Mouse (Mus musculus) limb, embryonic 11.5 days (tissue): ENCODE data around the gene Sult2b1. TPM values are rescaled to one million over a fixed set of nuclear protein-coding genes. Genes with fewer than 3 reads are reported as not detected.
A peak's percentile ranks its signal among the peaks of the same experiment; 100 is the strongest.

Experiments used
- ATAC-seq: fragments of 200-750 bp; cut with Nextera tagmentation; 2 replicates; pipeline ENCODE4 v1.8.0; 2017; ENCODE audit warnings: low read depth; ENCODE audit not compliant: insufficient number of reproducible peaks, low FRiP score, low TSS enrichment
- DNase-seq: peaks from one replicate; pipeline ENCODE4 v3.0.0-alpha.2; 2015; ENCODE audit warnings: low spot score
- H3K27ac ChIP-seq: fragments of 300-500 bp; sonication (generic); replicated peaks from 2 replicates; pipeline ENCODE4 v1.5.1; 2014; ENCODE audit warnings: low read depth, mild to moderate bottlenecking, low read length
- H3K27me3 ChIP-seq: fragments of 300-500 bp; sonication (generic); 2 replicates; pipeline ENCODE4 v1.6.1; 2014; ENCODE audit warnings: mild to moderate bottlenecking, low read length, mixed read lengths; ENCODE audit not compliant: control insufficient read depth, insufficient read depth
- H3K36me3 ChIP-seq: fragments of 300-500 bp; sonication (generic); 2 replicates; pipeline ENCODE4 v1.6.1; 2014; ENCODE audit warnings: mild to moderate bottlenecking, low read length, moderate library complexity, mixed read lengths; ENCODE audit not compliant: control insufficient read depth, insufficient read depth
- H3K4me1 ChIP-seq: fragments of 300-500 bp; sonication (generic); 2 replicates; pipeline ENCODE4 v1.6.1; 2014; ENCODE audit warnings: low read length, mixed read lengths; ENCODE audit not compliant: control insufficient read depth, insufficient read depth
- H3K4me2 ChIP-seq: fragments of 300-500 bp; sonication (generic); 2 replicates; pipeline ENCODE4 v1.6.1; 2014; ENCODE audit warnings: low read depth, mild to moderate bottlenecking, moderate library complexity; ENCODE audit not compliant: severe bottlenecking
- H3K4me3 ChIP-seq: fragments of 300-500 bp; sonication (generic); 2 replicates; pipeline ENCODE4 v1.5.1; 2014; ENCODE audit warnings: low read depth, low read length
- H3K9ac ChIP-seq: fragments of 300-500 bp; sonication (generic); 2 replicates; pipeline ENCODE4 v1.6.1; 2014; ENCODE audit warnings: mild to moderate bottlenecking, low read length
- H3K9me3 ChIP-seq: fragments of 300-500 bp; sonication (generic); 2 replicates; pipeline ENCODE4 v1.6.1; 2016; ENCODE audit warnings: low read length; ENCODE audit not compliant: control insufficient read depth
- WGBS: fragments of 180-500 bp; shearing (Covaris S2); extraction: QIAGEN DNeasy Blood & Tissue Kit; methylation state at CpG from one replicate; pipeline ENCODE4 v1.1.7; 2014; 5-methylcytosine and 5-hydroxymethylcytosine counted together
- polyA plus RNA-seq: library from polyadenylated mRNA; unstranded; fragments of >200 nt; fragmentation: Nextera tagmentation; extraction: Ambion mirVana; gene quantifications from 2 replicates; pipeline ENCODE4 v1.2.1, GENCODE M21; 2014

Gene Sult2b1
- polyA plus RNA-seq, 1 experiment from 2014 or later: 3.2 TPM

DNA sequence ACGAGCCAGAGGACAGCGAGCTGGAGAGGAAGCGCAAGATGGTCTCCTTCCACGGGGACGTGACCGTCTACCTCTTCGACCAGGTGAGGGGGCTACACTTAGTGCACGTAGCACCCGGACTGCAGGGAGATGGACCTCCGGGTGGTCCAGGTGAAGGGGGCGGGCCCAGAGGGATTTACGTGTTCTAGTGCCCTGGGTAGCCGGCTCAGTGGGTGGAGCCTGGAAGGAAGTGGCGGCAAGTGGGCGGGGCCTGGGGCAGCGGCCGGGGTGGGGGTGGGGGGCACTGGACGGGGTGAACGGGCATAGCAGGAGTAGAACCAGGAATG is 14.0 kb upstream of the Sult2b1 start:
- Histone ChIP-seq H3K27me3 (peaks cover 10% of the 10 kb centered on the region), H3K9me3 (no peaks in the 10 kb centered on the region), H3K36me3 (peaks cover 3% of the 10 kb centered on the region; the same call in 1 of the 2 replicates), H3K4me3 (peak overlapping the region; percentile 33), H3K27ac (no peak overlapping the region), H3K9ac (peak overlapping the region; percentile 64; the same call in 1 of the 2 replicates), H3K4me1 (peaks cover 10% of the 10 kb centered on the region; the same call in 1 of the 2 replicates), H3K4me2 (peak overlapping the region; percentile 91)
- DNase-seq (peak; percentile 60), ATAC-seq (no peak)
- WGBS: under 1% methylated on average over 19 of the region's 19 CpGs

DNA sequence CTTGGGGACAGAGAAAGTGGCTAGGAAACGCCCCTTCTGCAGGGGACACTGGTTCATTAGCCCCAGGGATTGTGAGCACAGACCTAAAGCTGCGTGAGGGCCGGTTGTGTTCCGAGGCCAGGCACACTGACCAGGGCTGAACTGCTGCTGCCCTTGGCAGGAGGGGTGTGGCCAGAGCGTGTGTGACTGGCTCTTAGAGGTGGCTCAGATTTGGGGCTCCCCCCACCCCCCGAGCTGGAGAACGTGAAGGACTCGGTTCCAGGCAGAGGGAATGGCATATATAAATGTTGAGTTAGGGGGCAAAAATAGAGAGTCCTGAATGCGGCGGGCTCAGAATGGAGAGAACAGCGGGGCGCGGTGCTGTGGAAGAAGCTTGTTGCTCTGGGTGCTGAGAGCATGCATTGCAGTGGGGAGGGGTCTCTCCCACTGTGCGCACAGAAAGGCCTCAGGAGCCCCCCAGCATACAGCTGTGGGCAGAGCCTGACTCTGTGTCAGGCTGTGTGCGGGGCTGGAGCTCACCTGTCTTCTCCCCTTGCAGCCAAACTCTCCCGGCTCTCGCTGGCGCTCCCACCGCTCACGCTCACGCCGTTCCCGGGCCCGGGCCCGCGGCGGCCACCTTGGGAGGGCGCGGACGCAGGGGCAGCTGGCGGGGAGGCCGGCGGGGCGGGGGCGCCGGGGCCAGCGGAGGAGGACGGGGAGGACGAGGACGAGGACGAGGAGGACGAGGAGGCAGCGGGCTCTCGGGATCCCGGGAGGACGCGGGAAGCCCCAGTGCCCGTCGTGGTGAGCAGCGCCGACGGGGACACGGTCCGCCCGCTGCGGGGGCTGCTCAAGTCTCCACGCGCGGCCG is 13.4 kb upstream of the Sult2b1 start:
- H3K36me3 ChIP-seq: peaks cover 5% of the 10 kb centered on the region
- H3K9ac ChIP-seq: peak overlapping the region; percentile 64
- H3K4me1 ChIP-seq: peaks cover 10% of the 10 kb centered on the region; the same call in 1 of the 2 replicates
- DNase-seq: no peak
- ATAC-seq: no peak
- peak overlapping the region; percentile 33 for H3K4me3 ChIP-seq
- H3K9me3 ChIP-seq: no peaks in the 10 kb centered on the region
- 2% methylated on average over 59 of the region's 60 CpGs for WGBS
- peaks cover 10% of the 10 kb centered on the region for H3K27me3 ChIP-seq
- H3K4me2 ChIP-seq: peak overlapping the region; percentile 91
- no peak overlapping the region for H3K27ac ChIP-seq

DNA sequence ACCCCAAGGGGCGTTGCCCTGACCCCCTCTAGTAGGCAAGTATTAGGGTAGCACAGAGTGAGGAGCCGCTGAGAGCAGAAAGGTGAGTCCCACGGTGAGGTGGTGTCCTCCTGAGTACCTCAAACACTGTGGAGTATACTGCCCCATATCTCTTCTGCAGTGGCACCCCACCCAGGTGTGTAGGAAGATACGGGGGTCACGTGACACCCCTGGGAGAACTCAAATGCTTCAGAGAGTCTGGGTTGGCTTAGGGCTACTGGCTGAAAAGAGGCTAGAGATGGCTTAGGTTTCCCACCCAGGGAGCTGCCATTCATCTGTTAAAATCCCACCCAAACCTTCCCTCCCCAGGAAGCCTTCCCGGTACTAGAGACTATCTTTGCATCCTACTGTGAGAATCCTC is 12.5 kb upstream of the Sult2b1 start:
- ATAC-seq (no peak), DNase-seq (peak; percentile 19)
- H3K4me3 ChIP-seq: no peak overlapping the region
- H3K27me3 ChIP-seq: peaks cover 10% of the 10 kb centered on the region
- no peak overlapping the region for H3K4me2 ChIP-seq
- 50% methylated on average over 6 of the region's 6 CpGs for WGBS
- H3K27ac ChIP-seq: no peak overlapping the region
- H3K9me3 ChIP-seq: no peaks in the 10 kb centered on the region
- H3K4me1 ChIP-seq: peaks cover 10% of the 10 kb centered on the region; the same call in 1 of the 2 replicates
- no peak overlapping the region for H3K9ac ChIP-seq
- peaks cover 5% of the 10 kb centered on the region for H3K36me3 ChIP-seq

DNA sequence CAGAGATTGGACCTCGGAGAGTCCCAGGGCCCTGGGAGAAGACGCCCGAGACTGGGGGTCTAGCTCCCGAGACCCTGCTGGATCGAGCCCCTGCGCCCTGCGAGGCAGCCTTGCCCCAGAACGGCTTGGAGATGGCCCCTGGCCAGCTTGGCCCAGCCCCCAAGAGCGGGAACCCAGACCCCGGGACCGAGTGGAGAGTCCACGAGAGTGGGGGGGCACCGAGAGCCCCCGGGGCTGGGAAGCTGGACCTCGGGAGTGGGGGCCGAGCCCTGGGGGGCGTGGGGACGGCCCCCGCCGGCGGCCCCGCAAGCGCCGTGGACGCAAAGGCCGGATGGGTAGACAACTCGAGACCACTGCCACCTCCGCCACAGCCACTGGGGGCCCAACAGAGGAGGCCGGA is 10.5 kb upstream of the Sult2b1 start:
- no peak for ATAC-seq
- peaks cover 10% of the 10 kb centered on the region for H3K27me3 ChIP-seq
- WGBS: 92% methylated on average over 29 of the region's 29 CpGs
- H3K4me3 ChIP-seq: no peak overlapping the region
- no peak overlapping the region for H3K27ac ChIP-seq
- H3K9me3 ChIP-seq: no peaks in the 10 kb centered on the region
- H3K36me3 ChIP-seq: peaks cover 5% of the 10 kb centered on the region
- no peak overlapping the region for H3K9ac ChIP-seq
- H3K4me2 ChIP-seq: no peak overlapping the region
- peak; percentile 20 for DNase-seq
- peaks cover 10% of the 10 kb centered on the region; the same call in 1 of the 2 replicates for H3K4me1 ChIP-seq

DNA sequence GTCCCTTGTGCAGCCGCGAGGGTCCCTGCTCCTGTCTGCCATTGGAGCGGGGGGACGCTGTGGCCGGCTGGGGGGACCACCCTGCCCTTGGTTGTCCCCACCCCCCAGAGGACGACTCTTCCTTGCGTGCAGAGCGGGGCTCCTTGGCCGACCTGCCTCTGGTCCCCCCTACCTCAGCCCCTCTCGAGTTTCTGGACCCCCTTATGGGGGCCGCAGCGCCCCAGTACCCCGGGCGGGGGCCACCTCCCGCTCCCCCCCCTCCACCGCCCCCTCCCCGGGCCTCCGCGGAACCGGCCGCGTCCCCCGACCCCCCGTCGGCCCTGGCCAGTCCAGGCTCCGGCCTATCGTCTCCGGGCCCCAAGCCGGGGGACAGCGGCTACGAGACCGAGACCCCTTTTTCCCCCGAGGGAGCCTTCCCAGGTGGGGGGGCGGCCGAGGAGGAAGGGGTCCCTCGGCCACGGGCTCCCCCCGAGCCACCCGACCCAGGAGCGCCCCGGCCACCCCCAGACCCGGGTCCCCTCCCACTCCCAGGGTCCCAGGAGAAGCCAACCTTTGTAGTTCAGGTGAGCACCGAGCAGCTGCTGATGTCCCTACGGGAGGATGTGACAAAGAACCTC is 9.6 kb upstream of the Sult2b1 start:
- H3K36me3 ChIP-seq: peaks cover 5% of the 10 kb centered on the region
- H3K4me1 ChIP-seq: peaks cover 10% of the 10 kb centered on the region; the same call in 1 of the 2 replicates
- no peak overlapping the region for H3K4me3 ChIP-seq
- 86% methylated on average over 37 of the region's 44 CpGs for WGBS
- no peak overlapping the region for H3K27ac ChIP-seq
- H3K9me3 ChIP-seq: no peaks in the 10 kb centered on the region
- peaks cover 10% of the 10 kb centered on the region for H3K27me3 ChIP-seq
- no peak overlapping the region for H3K9ac ChIP-seq
- no peak overlapping the region for H3K4me2 ChIP-seq
- ATAC-seq (no peak), DNase-seq (peak; percentile 20)

DNA sequence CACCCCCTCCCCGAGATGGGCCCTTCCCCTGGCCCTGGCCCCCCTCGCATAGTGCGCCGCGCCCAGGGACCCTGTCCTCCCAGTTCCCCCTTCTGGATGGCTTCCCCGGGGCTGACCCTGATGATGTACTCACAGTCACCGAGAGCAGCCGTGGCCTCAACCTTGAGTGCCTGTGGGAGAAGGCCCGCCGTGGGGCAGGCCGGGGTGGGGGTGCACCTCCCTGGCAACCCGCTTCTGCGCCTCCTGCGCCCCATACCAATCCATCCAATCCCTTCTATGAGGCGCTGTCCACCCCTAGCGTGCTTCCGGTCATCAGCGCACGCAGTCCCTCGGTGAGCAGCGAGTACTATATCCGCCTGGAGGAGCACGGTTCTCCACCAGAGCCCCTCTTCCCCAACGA is 8.8 kb upstream of the Sult2b1 start:
- H3K9ac ChIP-seq: no peak overlapping the region

DNA sequence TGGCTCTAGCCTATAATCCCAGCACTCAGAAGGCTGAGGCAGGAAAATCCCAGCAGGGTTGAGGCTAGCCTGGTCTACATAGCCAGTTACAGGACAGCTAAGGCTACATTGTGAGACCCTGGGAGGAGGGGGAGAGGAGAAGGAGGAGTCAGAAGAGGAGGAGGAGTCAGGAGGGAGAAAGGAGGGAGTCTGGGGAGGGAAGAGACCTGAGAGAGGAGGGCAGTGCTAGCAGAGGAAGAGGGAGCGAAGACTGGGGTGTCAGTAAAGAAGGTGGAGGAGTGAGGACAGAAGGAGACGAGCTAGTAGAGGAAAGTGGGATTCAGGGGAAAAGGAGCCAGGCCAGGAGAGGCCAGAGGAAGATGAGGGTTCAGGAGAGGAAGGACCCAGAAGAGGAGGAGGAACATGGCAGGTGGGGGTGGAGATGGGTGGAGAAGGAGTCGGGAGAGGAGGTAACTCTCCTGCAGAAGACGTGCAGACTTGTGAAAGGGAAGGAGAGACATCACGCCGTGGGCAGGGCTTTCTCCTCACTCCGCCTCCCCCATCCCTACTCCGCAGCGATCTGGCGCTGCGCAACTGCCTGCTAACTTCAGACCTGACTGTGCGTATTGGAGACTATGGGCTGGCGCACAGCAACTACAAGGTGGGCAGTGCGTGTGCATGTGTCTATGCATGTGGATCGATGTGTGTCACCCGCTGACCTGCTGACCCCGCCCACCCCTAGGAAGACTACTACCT is 7.5 kb upstream of the Sult2b1 start:
- ATAC-seq: peak; percentile 31; the same call in 1 of the 2 replicates
- H3K27ac ChIP-seq: no peak overlapping the region
- peaks cover 6% of the 10 kb centered on the region for H3K4me1 ChIP-seq
- no peak overlapping the region for H3K4me3 ChIP-seq
- 76% methylated on average over 17 of the region's 17 CpGs for WGBS
- peaks cover 5% of the 10 kb centered on the region for H3K36me3 ChIP-seq
- no peak overlapping the region for H3K9ac ChIP-seq
- H3K27me3 ChIP-seq: peaks cover 2% of the 10 kb centered on the region
- no peak overlapping the region for H3K4me2 ChIP-seq
- no peaks in the 10 kb centered on the region for H3K9me3 ChIP-seq
- no peak for DNase-seq

More for the DNA sequence above, 8.8 kb upstream of the Sult2b1 start:
- Histone ChIP-seq H3K27ac (no peak overlapping the region), H3K4me3 (no peak overlapping the region), H3K9me3 (no peaks in the 10 kb centered on the region), H3K27me3 (peaks cover 10% of the 10 kb centered on the region), H3K36me3 (peaks cover 5% of the 10 kb centered on the region), H3K4me1 (peaks cover 7% of the 10 kb centered on the region; the same call in 1 of the 2 replicates), H3K4me2 (no peak overlapping the region)
- ATAC-seq (no peak), DNase-seq (no peak)
- 82% methylated on average over 24 of the region's 24 CpGs for WGBS

DNA sequence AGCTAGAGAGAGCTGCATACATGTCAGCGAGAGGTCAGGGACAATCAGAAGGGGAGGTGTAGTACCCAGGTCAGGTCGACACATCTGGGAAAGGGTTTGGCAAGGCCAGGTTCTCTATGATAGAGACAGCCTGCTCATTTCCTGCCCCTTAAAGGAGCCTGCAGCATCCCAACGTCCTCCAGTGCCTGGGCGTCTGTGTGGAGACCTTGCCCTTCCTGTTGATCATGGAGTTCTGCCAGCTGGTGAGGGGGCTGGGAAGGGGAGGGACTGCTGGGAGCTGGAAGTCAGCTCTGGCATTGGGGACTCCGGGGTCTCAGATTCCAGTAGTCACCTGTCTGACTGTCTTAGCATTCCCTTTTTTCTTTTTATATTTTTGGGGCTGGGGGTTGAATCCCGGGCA is 6.3 kb upstream of the Sult2b1 start:
- DNase-seq: no peak
- H3K27me3 ChIP-seq: no peaks in the 10 kb centered on the region
- H3K9ac ChIP-seq: no peak overlapping the region
- peaks cover 12% of the 10 kb centered on the region for H3K4me1 ChIP-seq
- no peak overlapping the region for H3K27ac ChIP-seq
- H3K9me3 ChIP-seq: no peaks in the 10 kb centered on the region
- H3K4me2 ChIP-seq: no peak overlapping the region
- peaks cover 5% of the 10 kb centered on the region for H3K36me3 ChIP-seq
- WGBS: 79% methylated on average over 6 of the region's 6 CpGs
- H3K4me3 ChIP-seq: no peak overlapping the region
- no peak for ATAC-seq
